Mouse (Mus musculus) G1E (cell line): ENCODE measurements around the gene Slx1b.

Source experiments
- CTCF ChIP-seq: IDR thresholded peaks from 2 replicates; pipeline ENCODE4 v1.5.1; 2012; ENCODE audit warnings: low read depth, low read length, inconsistent platforms, mixed read lengths
- POLR2AphosphoS5 ChIP-seq: IDR thresholded peaks from 2 replicates; pipeline ENCODE4 v1.6.1; 2012; ENCODE audit warnings: low read depth, low read length, inconsistent platforms; ENCODE audit not compliant: insufficient replicate concordance

DNA sequence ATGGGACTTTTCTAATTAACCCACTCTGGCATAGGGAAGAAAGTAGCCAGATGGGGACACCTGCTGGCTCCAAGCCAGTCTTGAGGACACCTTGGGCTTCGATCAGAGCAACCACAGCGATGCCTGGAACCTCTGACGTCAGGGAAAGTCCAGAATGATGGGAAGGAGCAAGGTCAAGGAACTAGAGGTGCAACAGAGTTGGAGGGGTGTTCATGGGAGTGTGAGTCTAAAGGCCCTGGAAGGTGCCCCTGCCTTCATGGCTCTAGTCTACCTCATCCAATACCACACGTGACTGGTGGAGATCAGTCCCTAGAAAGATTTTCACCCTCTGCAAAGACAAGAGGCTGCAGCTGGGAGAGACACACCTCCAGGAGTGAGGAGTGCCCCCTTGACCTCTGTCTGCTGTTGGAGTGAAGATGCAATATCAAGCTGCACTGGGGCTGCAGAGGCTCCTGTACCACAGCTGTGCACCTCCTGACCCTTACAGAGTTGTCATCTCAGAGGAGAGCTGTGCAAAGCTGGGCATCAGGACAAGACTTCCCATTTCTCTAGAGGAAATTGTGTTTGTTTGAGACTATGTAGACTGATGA lies 18.9 kb downstream of the Slx1b start:
- TF ChIP-seq CTCF: no peak
- no peak for TF ChIP-seq POLR2AphosphoS5
